Mouse (Mus musculus) megakaryocyte, embryonic 14.5 days (primary cell): ENCODE data around the gene Strip2.

ENCODE experiments used
- FLI1 ChIP-seq: IDR thresholded peaks from 2 replicates; pipeline ENCODE4 v1.6.1; 2012; ENCODE audit warnings: low read length, inconsistent platforms, mixed read lengths
- GATA1 ChIP-seq: IDR thresholded peaks from 3 replicates; pipeline ENCODE4 v1.6.1; 2012; ENCODE audit warnings: mixed read lengths, low read length, inconsistent platforms, borderline replicate concordance

DNA sequence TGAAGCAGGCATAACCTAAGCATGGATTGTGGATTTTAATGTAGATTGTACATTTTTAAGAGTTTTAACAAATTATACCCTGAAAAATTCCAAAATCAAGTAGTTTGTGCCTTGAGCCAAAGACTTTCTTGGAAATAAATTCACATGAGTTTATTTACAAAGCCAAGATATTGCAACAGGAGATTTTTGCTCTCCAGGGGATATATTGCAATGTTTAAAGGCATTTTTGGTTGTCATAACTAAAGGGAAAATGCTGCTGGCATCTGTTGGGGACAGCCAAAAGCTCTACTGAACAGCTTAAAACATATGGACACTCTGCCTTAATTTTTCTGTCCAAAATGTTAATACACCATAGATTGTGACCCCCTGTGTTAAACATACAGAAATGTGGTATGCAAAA is 2.7 kb upstream of the Strip2 start:
- TF ChIP-seq GATA1 (no peak), FLI1 (no peak)
